Mouse (Mus musculus): ENCODE data around the gene Cys1. TPM values are rescaled to one million over a fixed set of nuclear protein-coding genes. Genes with fewer than 3 reads are reported as not detected.

The Cys1 gene
- polyA plus RNA-seq, 1 experiment from 2014 or later = 1.2 TPM

DNA sequence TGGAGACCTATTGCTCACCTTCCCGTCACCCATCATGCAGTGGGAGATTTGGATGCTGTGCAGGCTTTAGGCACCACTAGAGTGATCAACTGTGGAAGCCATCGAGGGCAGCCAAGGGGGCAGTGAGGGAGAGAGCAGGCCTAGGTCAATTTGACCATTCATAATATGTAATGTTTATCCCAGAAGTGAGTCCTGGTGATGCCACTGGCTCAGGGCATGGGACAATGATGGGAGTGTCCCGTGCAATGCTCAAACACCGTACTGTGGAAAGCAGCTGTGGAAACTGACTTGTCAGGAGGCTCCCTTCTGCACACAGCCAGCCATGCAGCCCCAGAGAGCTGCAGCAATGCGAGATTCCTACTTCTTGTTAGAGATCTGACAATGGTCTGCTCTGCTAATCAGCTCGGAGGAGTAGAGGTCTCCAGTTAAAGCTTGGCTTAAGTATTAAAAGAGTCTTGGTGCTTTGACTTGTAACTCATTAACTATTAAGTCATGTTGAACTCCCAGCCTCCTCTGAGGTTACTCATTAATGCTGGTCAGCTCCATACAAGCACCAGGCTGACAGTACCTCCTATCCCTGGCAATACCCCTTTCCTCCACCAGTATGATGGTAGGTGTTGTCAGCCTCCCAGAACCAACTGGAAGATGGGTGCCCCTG lies 4.6 kb upstream of the Cys1 start:
- ATAC-seq (ENCODE audit: low FRiP score) (no peak), DNase-seq (ENCODE audit: low spot score) (no peak)
- no peak overlapping the region for H3K9ac ChIP-seq (ENCODE audit: low read depth, low read length)
- H3K9me3 ChIP-seq (ENCODE audit: control insufficient read depth, low read length) = no peaks in the 10 kb centered on the region
- H3K4me1 ChIP-seq (replicated peaks; ENCODE audit: control insufficient read depth, insufficient read depth, low read length) = no peaks in the 10 kb centered on the region
- H3K27ac ChIP-seq (ENCODE audit: low read depth, low read length) = no peak overlapping the region
- H3K4me3 ChIP-seq (ENCODE audit: low read depth, low read length) = no peak overlapping the region
- H3K27me3 ChIP-seq (ENCODE audit: control insufficient read depth, insufficient read depth, low read length) = peaks cover 19% of the 10 kb centered on the region
- WGBS = 51% methylated on average over 6 of the region's 6 CpGs
- no peak overlapping the region for H3K4me2 ChIP-seq (replicated peaks; ENCODE audit: low read depth, low read length)
- no peaks in the 10 kb centered on the region for H3K36me3 ChIP-seq (ENCODE audit: control insufficient read depth, insufficient read depth, low read length)

GRCm38 (mm10) chr12:24683461-24683860 lies 1.8 kb upstream of the Cys1 start:
- Histone ChIP-seq H3K27me3 (ENCODE audit: control insufficient read depth, insufficient read depth, low read length) (peaks cover 20% of the 10 kb centered on the region), H3K36me3 (ENCODE audit: control insufficient read depth, insufficient read depth, low read length) (no peaks in the 10 kb centered on the region), H3K4me1 (replicated peaks; ENCODE audit: control insufficient read depth, insufficient read depth, low read length) (no peaks in the 10 kb centered on the region), H3K4me2 (replicated peaks; ENCODE audit: low read depth, low read length) (no peak overlapping the region), H3K9me3 (ENCODE audit: control insufficient read depth, low read length) (no peaks in the 10 kb centered on the region), H3K27ac (ENCODE audit: low read depth, low read length) (no peak overlapping the region), H3K4me3 (ENCODE audit: low read depth, low read length) (no peak overlapping the region), H3K9ac (ENCODE audit: low read depth, low read length) (no peak overlapping the region)
- DNase-seq (ENCODE audit: low spot score) (no peak), ATAC-seq (ENCODE audit: low FRiP score) (no peak)
- WGBS = 76% methylated on average over 7 of the region's 7 CpGs

- H3K36me3 ChIP-seq (ENCODE audit: control insufficient read depth, insufficient read depth, low read length) = no peaks in the 10 kb centered on the region
- H3K4me3 ChIP-seq (ENCODE audit: low read depth, low read length) = no peak overlapping the region
- no peak for ATAC-seq (ENCODE audit: low FRiP score)
- no peaks in the 10 kb centered on the region for H3K4me1 ChIP-seq (replicated peaks; ENCODE audit: control insufficient read depth, insufficient read depth, low read length)
- 64% methylated on average over 8 of the region's 8 CpGs for WGBS
- H3K27me3 ChIP-seq (ENCODE audit: control insufficient read depth, insufficient read depth, low read length) = peaks cover 20% of the 10 kb centered on the region
- H3K4me2 ChIP-seq (replicated peaks; ENCODE audit: low read depth, low read length) = no peak overlapping the region
- no peak for DNase-seq (ENCODE audit: low spot score)
- H3K27ac ChIP-seq (ENCODE audit: low read depth, low read length) = no peak overlapping the region
- H3K9me3 ChIP-seq (ENCODE audit: control insufficient read depth, low read length) = no peaks in the 10 kb centered on the region
- H3K9ac ChIP-seq (ENCODE audit: low read depth, low read length) = no peak overlapping the region
Measured at GRCm38 (mm10) chr12:24682563-24682962, 950 bp upstream of the Cys1 start.

- H3K9ac ChIP-seq (ENCODE audit: low read depth, low read length) = peak overlapping the region; percentile 61
- DNase-seq (ENCODE audit: low spot score) = peak; percentile 72
- peaks cover 20% of the 10 kb centered on the region for H3K27me3 ChIP-seq (ENCODE audit: control insufficient read depth, insufficient read depth, low read length)
- 2% methylated on average over 43 of the region's 61 CpGs for WGBS
- no peak overlapping the region for H3K27ac ChIP-seq (ENCODE audit: low read depth, low read length)
- H3K4me2 ChIP-seq (replicated peaks; ENCODE audit: low read depth, low read length) = peak overlapping the region; percentile 88
- no peaks in the 10 kb centered on the region for H3K4me1 ChIP-seq (replicated peaks; ENCODE audit: control insufficient read depth, insufficient read depth, low read length)
- peak; percentile 82 for ATAC-seq (ENCODE audit: low FRiP score)
- no peaks in the 10 kb centered on the region for H3K36me3 ChIP-seq (ENCODE audit: control insufficient read depth, insufficient read depth, low read length)
- H3K9me3 ChIP-seq (ENCODE audit: control insufficient read depth, low read length) = no peaks in the 10 kb centered on the region
- H3K4me3 ChIP-seq (ENCODE audit: low read depth, low read length) = peak overlapping the region; percentile 51
Measured at GRCm38 (mm10) chr12:24680492-24681285, 924 bp downstream of the Cys1 start.

- H3K4me3 ChIP-seq (ENCODE audit: low read depth, low read length) = peak overlapping the region; percentile 51
- ATAC-seq (ENCODE audit: low FRiP score) (no peak), DNase-seq (ENCODE audit: low spot score) (no peak)
- H3K9ac ChIP-seq (ENCODE audit: low read depth, low read length) = peak overlapping the region; percentile 61; the same call in 1 of the 2 replicates
- no peak overlapping the region for H3K27ac ChIP-seq (ENCODE audit: low read depth, low read length)
- WGBS = 19% methylated on average over 9 of the region's 9 CpGs
- no peaks in the 10 kb centered on the region for H3K4me1 ChIP-seq (replicated peaks; ENCODE audit: control insufficient read depth, insufficient read depth, low read length)
- H3K36me3 ChIP-seq (ENCODE audit: control insufficient read depth, insufficient read depth, low read length) = no peaks in the 10 kb centered on the region
- no peaks in the 10 kb centered on the region for H3K9me3 ChIP-seq (ENCODE audit: control insufficient read depth, low read length)
- peak overlapping the region; percentile 88 for H3K4me2 ChIP-seq (replicated peaks; ENCODE audit: low read depth, low read length)
- H3K27me3 ChIP-seq (ENCODE audit: control insufficient read depth, insufficient read depth, low read length) = peaks cover 20% of the 10 kb centered on the region
Measured at GRCm38 (mm10) chr12:24680096-24680491, 1.5 kb downstream of the Cys1 start.

DNA sequence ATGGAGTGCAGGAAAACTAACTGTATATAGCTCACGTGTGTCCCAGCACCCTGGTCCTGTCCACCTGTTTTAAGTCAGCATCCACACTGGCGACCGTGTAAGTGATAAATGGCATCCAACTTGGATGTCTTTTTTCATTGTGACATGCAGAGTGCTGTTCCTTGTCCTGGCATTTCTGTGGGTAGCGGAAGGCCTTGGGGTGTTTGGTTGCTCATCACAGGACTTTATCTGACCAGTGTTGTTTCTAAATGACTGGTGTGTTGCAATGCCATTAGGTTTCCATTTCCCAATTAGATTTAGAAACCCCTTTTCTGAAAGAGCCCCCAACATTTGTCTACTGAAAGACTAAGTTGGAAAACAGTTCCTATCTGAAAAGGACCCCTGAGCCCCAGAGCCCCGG lies 19.5 kb downstream of the Cys1 start:
- Histone ChIP-seq H3K4me3 (ENCODE audit: low read depth, low read length) (no peak overlapping the region), H3K9ac (ENCODE audit: low read depth, low read length) (no peak overlapping the region), H3K27ac (ENCODE audit: low read depth, low read length) (no peak overlapping the region), H3K27me3 (ENCODE audit: control insufficient read depth, insufficient read depth, low read length) (no peaks in the 10 kb centered on the region), H3K4me1 (replicated peaks; ENCODE audit: control insufficient read depth, insufficient read depth, low read length) (no peaks in the 10 kb centered on the region), H3K9me3 (ENCODE audit: control insufficient read depth, low read length) (no peaks in the 10 kb centered on the region), H3K4me2 (replicated peaks; ENCODE audit: low read depth, low read length) (no peak overlapping the region), H3K36me3 (ENCODE audit: control insufficient read depth, insufficient read depth, low read length) (no peaks in the 10 kb centered on the region)
- ATAC-seq (ENCODE audit: low FRiP score) = no peak
- DNase-seq (ENCODE audit: low spot score) = no peak
- 94% methylated on average over 5 of the region's 5 CpGs for WGBS

DNA sequence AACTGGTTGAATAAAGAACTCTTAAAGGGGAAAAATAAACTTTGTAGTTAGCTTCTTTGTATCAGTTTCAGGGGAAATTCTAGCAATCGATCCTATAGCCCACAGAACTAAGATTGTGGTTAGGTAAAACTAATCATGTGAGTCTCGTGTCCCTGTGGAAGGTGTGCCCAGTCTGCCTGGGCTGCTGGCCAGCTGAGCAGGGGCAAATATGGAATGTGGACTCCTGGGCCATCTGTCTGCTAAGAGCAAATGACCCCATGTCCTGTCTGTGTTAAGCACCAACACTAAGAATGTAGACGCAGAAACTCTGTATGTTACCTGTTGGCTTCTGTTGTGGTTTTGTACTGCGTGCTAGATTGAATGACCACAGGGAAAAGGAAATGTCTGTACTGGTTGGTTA lies 20.5 kb downstream of the Cys1 start:
- H3K9ac ChIP-seq (ENCODE audit: low read depth, low read length) = no peak overlapping the region
- no peaks in the 10 kb centered on the region for H3K27me3 ChIP-seq (ENCODE audit: control insufficient read depth, insufficient read depth, low read length)
- no peak overlapping the region for H3K27ac ChIP-seq (ENCODE audit: low read depth, low read length)
- H3K9me3 ChIP-seq (ENCODE audit: control insufficient read depth, low read length) = no peaks in the 10 kb centered on the region
- WGBS = 87% methylated on average over 4 of the region's 4 CpGs
- no peaks in the 10 kb centered on the region for H3K4me1 ChIP-seq (replicated peaks; ENCODE audit: control insufficient read depth, insufficient read depth, low read length)
- no peak overlapping the region for H3K4me2 ChIP-seq (replicated peaks; ENCODE audit: low read depth, low read length)
- H3K4me3 ChIP-seq (ENCODE audit: low read depth, low read length) = no peak overlapping the region
- H3K36me3 ChIP-seq (ENCODE audit: control insufficient read depth, insufficient read depth, low read length) = no peaks in the 10 kb centered on the region
- no peak for DNase-seq (ENCODE audit: low spot score)
- no peak for ATAC-seq (ENCODE audit: low FRiP score)

DNA sequence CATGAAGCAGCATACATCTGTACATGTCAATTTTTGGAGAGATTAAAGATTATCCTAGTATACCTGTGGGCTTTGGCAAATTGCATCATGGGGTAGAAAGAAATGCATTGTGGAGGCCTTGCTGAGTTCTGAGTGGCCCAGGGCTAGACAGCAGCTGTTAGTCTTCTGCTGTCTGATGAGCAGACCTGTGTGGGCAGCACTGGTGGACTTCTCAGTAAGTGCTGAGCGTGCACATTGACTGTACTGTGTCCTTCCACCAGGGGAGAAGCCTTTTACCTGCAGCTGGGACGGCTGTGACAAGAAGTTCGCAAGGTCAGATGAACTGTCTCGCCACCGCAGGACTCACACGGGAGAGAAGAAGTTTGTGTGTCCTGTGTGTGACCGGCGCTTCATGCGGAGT lies 21.7 kb downstream of the Cys1 start:
- Histone ChIP-seq H3K36me3 (ENCODE audit: control insufficient read depth, insufficient read depth, low read length) (peaks cover 2% of the 10 kb centered on the region; the same call in 1 of the 2 replicates), H3K4me2 (replicated peaks; ENCODE audit: low read depth, low read length) (no peak overlapping the region), H3K9me3 (ENCODE audit: control insufficient read depth, low read length) (no peaks in the 10 kb centered on the region), H3K27ac (ENCODE audit: low read depth, low read length) (no peak overlapping the region), H3K4me3 (ENCODE audit: low read depth, low read length) (no peak overlapping the region), H3K9ac (ENCODE audit: low read depth, low read length) (no peak overlapping the region), H3K27me3 (ENCODE audit: control insufficient read depth, insufficient read depth, low read length) (no peaks in the 10 kb centered on the region), H3K4me1 (replicated peaks; ENCODE audit: control insufficient read depth, insufficient read depth, low read length) (no peaks in the 10 kb centered on the region)
- 91% methylated on average over 9 of the region's 9 CpGs for WGBS
- DNase-seq (ENCODE audit: low spot score) (no peak), ATAC-seq (ENCODE audit: low FRiP score) (no peak)

- Histone ChIP-seq H3K27me3 (ENCODE audit: control insufficient read depth, insufficient read depth, low read length) (no peaks in the 10 kb centered on the region), H3K36me3 (ENCODE audit: control insufficient read depth, insufficient read depth, low read length) (peaks cover 5% of the 10 kb centered on the region; the same call in 1 of the 2 replicates), H3K4me1 (replicated peaks; ENCODE audit: control insufficient read depth, insufficient read depth, low read length) (no peaks in the 10 kb centered on the region), H3K9me3 (ENCODE audit: control insufficient read depth, low read length) (no peaks in the 10 kb centered on the region), H3K27ac (ENCODE audit: low read depth, low read length) (no peak overlapping the region), H3K4me2 (replicated peaks; ENCODE audit: low read depth, low read length) (no peak overlapping the region), H3K4me3 (ENCODE audit: low read depth, low read length) (no peak overlapping the region), H3K9ac (ENCODE audit: low read depth, low read length) (no peak overlapping the region)
- ATAC-seq (ENCODE audit: low FRiP score) (no peak), DNase-seq (ENCODE audit: low spot score) (no peak)
- 93% methylated on average over 4 of the region's 4 CpGs for WGBS
Measured at GRCm38 (mm10) chr12:24658998-24659397, 22.6 kb downstream of the Cys1 start.

All from hindbrain, embryonic 11.5 days (tissue).